Mouse (Mus musculus): ENCODE results near the gene Rps27l. TPM values are rescaled to one million over a fixed set of nuclear protein-coding genes. Genes with fewer than 3 reads are reported as not detected.
"Not testable (repeated sequence)": the region's sequence is repeated elsewhere in the genome, so short reads cannot be mapped to it uniquely, and the experiment has no call there.

Gene Rps27l
- polyA plus RNA-seq, 1 experiment from 2014 or later = 758 TPM

GRCm38 (mm10) chr9:66913254-66913934 is 32.5 kb upstream of the Rps27l start:
- H3K27ac ChIP-seq; H3K9ac ChIP-seq (replicated peaks); H3K27me3 ChIP-seq; ATAC-seq (ENCODE audit: insufficient number of reproducible peaks, insufficient read depth, low FRiP score, low TSS enrichment, low read depth); H3K4me3 ChIP-seq (replicated peaks); H3K9me3 ChIP-seq; H3K4me2 ChIP-seq; H3K36me3 ChIP-seq: not testable (repeated sequence)
- H3K4me1 ChIP-seq (replicated peaks) = peaks cover 14% of the 10 kb centered on the region
- WGBS = 94% methylated on average over 5 of the region's 5 CpGs

GRCm38 (mm10) chr9:66914540-66914939 is 31.3 kb upstream of the Rps27l start:
- Histone ChIP-seq H3K9ac (replicated peaks) (no peak overlapping the region), H3K4me2 (no peak overlapping the region), H3K4me3 (replicated peaks) (no peak overlapping the region), H3K9me3 (no peaks in the 10 kb centered on the region), H3K36me3 (no peaks in the 10 kb centered on the region), H3K4me1 (replicated peaks) (peaks cover 18% of the 10 kb centered on the region), H3K27ac (no peak overlapping the region), H3K27me3 (no peaks in the 10 kb centered on the region)
- no peak for ATAC-seq (ENCODE audit: insufficient number of reproducible peaks, insufficient read depth, low FRiP score, low TSS enrichment, low read depth)
- WGBS = 94% methylated on average over 3 of the region's 3 CpGs

- no peaks in the 10 kb centered on the region for H3K9me3 ChIP-seq
- H3K4me2 ChIP-seq = no peak overlapping the region
- no peak overlapping the region for H3K4me3 ChIP-seq (replicated peaks)
- H3K9ac ChIP-seq (replicated peaks) = no peak overlapping the region
- H3K36me3 ChIP-seq = no peaks in the 10 kb centered on the region
- no peak overlapping the region for H3K27ac ChIP-seq
- H3K4me1 ChIP-seq (replicated peaks) = peaks cover 18% of the 10 kb centered on the region
- ATAC-seq (ENCODE audit: insufficient number of reproducible peaks, insufficient read depth, low FRiP score, low TSS enrichment, low read depth) = no peak
- no peaks in the 10 kb centered on the region for H3K27me3 ChIP-seq
- WGBS = 79% methylated on average over 5 of the region's 5 CpGs
Measured at GRCm38 (mm10) chr9:66915401-66915800, 30.5 kb upstream of the Rps27l start.

GRCm38 (mm10) chr9:66915869-66916785 is 29.8 kb upstream of the Rps27l start:
- Histone ChIP-seq H3K9ac (replicated peaks) (no peak overlapping the region), H3K27ac (no peak overlapping the region), H3K4me2 (no peak overlapping the region), H3K36me3 (no peaks in the 10 kb centered on the region), H3K4me3 (replicated peaks) (no peak overlapping the region), H3K9me3 (no peaks in the 10 kb centered on the region), H3K27me3 (no peaks in the 10 kb centered on the region), H3K4me1 (replicated peaks) (peaks cover 21% of the 10 kb centered on the region)
- ATAC-seq (ENCODE audit: insufficient number of reproducible peaks, insufficient read depth, low FRiP score, low TSS enrichment, low read depth) = no peak
- 84% methylated on average over 9 of the region's 9 CpGs for WGBS

GRCm38 (mm10) chr9:66917216-66917891 is 28.5 kb upstream of the Rps27l start:
- 86% methylated on average over 8 of the region's 8 CpGs for WGBS
- H3K9me3 ChIP-seq = no peaks in the 10 kb centered on the region
- H3K4me1 ChIP-seq (replicated peaks) = peaks cover 21% of the 10 kb centered on the region
- H3K4me2 ChIP-seq = no peak overlapping the region
- no peaks in the 10 kb centered on the region for H3K27me3 ChIP-seq
- no peak overlapping the region for H3K9ac ChIP-seq (replicated peaks)
- no peak overlapping the region for H3K4me3 ChIP-seq (replicated peaks)
- ATAC-seq (ENCODE audit: insufficient number of reproducible peaks, insufficient read depth, low FRiP score, low TSS enrichment, low read depth) = no peak
- no peaks in the 10 kb centered on the region for H3K36me3 ChIP-seq
- no peak overlapping the region for H3K27ac ChIP-seq

GRCm38 (mm10) chr9:66917892-66918255 is 28.0 kb upstream of the Rps27l start:
- ATAC-seq (ENCODE audit: insufficient number of reproducible peaks, insufficient read depth, low FRiP score, low TSS enrichment, low read depth) = no peak
- H3K27ac ChIP-seq = no peak overlapping the region
- peaks cover 21% of the 10 kb centered on the region for H3K4me1 ChIP-seq (replicated peaks)
- peak overlapping the region; percentile 84 for H3K4me2 ChIP-seq
- H3K27me3 ChIP-seq = no peaks in the 10 kb centered on the region
- H3K4me3 ChIP-seq (replicated peaks) = no peak overlapping the region
- H3K9ac ChIP-seq (replicated peaks) = no peak overlapping the region
- WGBS = 85% methylated on average over 1 of the region's 1 CpGs
- H3K36me3 ChIP-seq = no peaks in the 10 kb centered on the region
- H3K9me3 ChIP-seq = no peaks in the 10 kb centered on the region

GRCm38 (mm10) chr9:66918672-66919330 is 27.1 kb upstream of the Rps27l start:
- 2% methylated on average over 27 of the region's 27 CpGs for WGBS
- ATAC-seq (ENCODE audit: insufficient number of reproducible peaks, insufficient read depth, low FRiP score, low TSS enrichment, low read depth) = no peak
- no peaks in the 10 kb centered on the region for H3K36me3 ChIP-seq

GRCm38 (mm10) chr9:66919382-66919971 is 26.4 kb upstream of the Rps27l start, which contains the start of gene Rab8b:
Rab8b (minus strand) TSS chr9:66919687.
- H3K9ac ChIP-seq (replicated peaks) = peak within 1 kb of the TSS; percentile 85
- WGBS = 1% methylated on average over 49 of the region's 49 CpGs
- peak; percentile 96 for ATAC-seq (ENCODE audit: insufficient number of reproducible peaks, insufficient read depth, low FRiP score, low TSS enrichment, low read depth)
- peaks cover 21% of the 10 kb centered on the region for H3K4me1 ChIP-seq (replicated peaks)
- peak within 1 kb of the TSS; percentile 87 for H3K27ac ChIP-seq
- peak within 1 kb of the TSS; percentile 84 for H3K4me2 ChIP-seq
- H3K27me3 ChIP-seq = no peaks in the 10 kb centered on the region
- H3K4me3 ChIP-seq (replicated peaks) = peak within 1 kb of the TSS; percentile 87
- no peaks in the 10 kb centered on the region for H3K9me3 ChIP-seq
- H3K36me3 ChIP-seq = no peaks in the 10 kb centered on the region

More at GRCm38 (mm10) chr9:66918672-66919330, 27.1 kb upstream of the Rps27l start:
- H3K27me3 ChIP-seq = no peaks in the 10 kb centered on the region
- H3K4me3 ChIP-seq (replicated peaks) = peak overlapping the region; percentile 87
- H3K9me3 ChIP-seq = no peaks in the 10 kb centered on the region
- peak overlapping the region; percentile 85 for H3K9ac ChIP-seq (replicated peaks)
- peak overlapping the region; percentile 87 for H3K27ac ChIP-seq
- H3K4me2 ChIP-seq = peak overlapping the region; percentile 84
- H3K4me1 ChIP-seq (replicated peaks) = peaks cover 21% of the 10 kb centered on the region

- peak overlapping the region; percentile 45; the same call in 1 of the 2 replicates for H3K9ac ChIP-seq (replicated peaks)
- H3K4me3 ChIP-seq (replicated peaks) = peak overlapping the region; percentile 87
- H3K4me2 ChIP-seq = peak overlapping the region; percentile 84
- 1% methylated on average over 14 of the region's 14 CpGs for WGBS
- H3K9me3 ChIP-seq = no peaks in the 10 kb centered on the region
- no peaks in the 10 kb centered on the region for H3K36me3 ChIP-seq
- H3K4me1 ChIP-seq (replicated peaks) = peaks cover 21% of the 10 kb centered on the region
- peak overlapping the region; percentile 84 for H3K27ac ChIP-seq
- 0 out of 2 replicates have a peak, but pooled peaks have one; percentile 32 for ATAC-seq (ENCODE audit: insufficient number of reproducible peaks, insufficient read depth, low FRiP score, low TSS enrichment, low read depth)
- no peaks in the 10 kb centered on the region for H3K27me3 ChIP-seq
Measured at GRCm38 (mm10) chr9:66919981-66920380, 25.9 kb upstream of the Rps27l start.

- Histone ChIP-seq H3K4me2 (peak overlapping the region; percentile 84), H3K27me3 (no peaks in the 10 kb centered on the region), H3K9ac (replicated peaks) (no peak overlapping the region; the same call in 1 of the 2 replicates), H3K4me1 (replicated peaks) (peaks cover 21% of the 10 kb centered on the region), H3K4me3 (replicated peaks) (peak overlapping the region; percentile 87), H3K27ac (no peak overlapping the region), H3K9me3 (no peaks in the 10 kb centered on the region), H3K36me3 (no peaks in the 10 kb centered on the region)
- ATAC-seq (ENCODE audit: insufficient number of reproducible peaks, insufficient read depth, low FRiP score, low TSS enrichment, low read depth) = no peak
- WGBS = 3% methylated on average over 6 of the region's 6 CpGs
Measured at GRCm38 (mm10) chr9:66920488-66921279, 25.2 kb upstream of the Rps27l start.

All from limb, embryonic 12.5 days (tissue).